Mouse (Mus musculus) lung, adult 18-20 months (tissue): ENCODE data around the gene Muc16.

ENCODE experiments used
- DNase-seq, 2 experiments: peaks; one replicate each; pipeline ENCODE4 v3.0.0; 2022; ENCODE audit warnings: mixed read lengths in 2 of 2

Gene Muc16

DNA sequence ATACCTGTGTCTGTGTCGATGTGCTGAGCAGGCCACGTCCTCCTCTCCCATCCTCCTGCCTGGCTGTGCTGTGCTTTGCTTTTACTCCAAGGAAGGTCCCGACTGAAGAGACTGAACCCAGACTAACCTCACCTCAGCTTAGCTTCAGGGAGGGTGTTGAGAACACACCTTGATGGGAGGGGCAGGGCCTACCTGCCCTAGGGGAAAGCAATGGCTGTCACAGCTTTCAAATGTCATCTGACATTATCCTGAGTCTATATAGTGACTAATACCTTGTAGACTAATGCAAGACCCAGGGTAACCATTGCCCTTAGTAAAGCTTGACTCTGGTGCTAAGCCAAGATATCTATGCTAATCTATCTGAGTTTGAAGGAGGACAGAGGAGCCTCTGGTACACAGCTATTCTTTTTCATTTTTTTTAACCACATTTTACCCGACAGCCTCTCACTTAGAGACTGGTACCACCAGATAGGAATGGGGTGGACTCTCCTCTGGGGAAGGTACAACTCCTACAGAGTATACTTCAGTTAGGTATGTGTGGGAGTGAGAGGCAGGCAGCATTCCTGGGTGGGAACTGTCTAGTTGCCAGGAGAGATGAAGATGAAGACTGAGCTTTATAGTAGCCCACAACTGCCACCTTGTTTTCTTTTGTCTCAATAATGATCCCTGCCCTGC is at the start of gene Muc16:
TSS of gene Muc16 (minus strand) at position 51 of the 675 bp plus-strand sequence.
- DNase-seq: peak in 1 of 2 experiments; percentile 5

DNA sequence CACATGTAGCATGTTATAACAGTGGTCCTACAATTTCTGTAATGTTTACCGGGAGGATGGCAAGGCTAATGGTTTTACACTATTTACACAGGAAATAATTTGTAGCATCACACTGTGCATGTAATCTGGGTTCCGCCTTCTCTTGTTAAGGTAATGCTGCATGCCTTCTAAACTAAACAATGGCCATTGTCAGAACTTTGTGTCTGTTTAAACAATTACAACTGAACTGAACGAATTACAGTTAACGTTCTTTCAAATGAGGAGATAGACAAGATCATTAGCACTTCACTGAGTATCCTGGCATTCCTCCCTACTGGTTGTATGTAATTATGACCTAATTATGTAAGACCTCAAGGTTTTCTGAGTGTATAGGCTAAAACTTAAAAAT is 48.4 kb upstream of the Muc16 start:
- DNase-seq: no peak

- DNase-seq: no peak
These were observed 47.8 kb upstream of the Muc16 start for GRCm38 (mm10) chr9:18721931-18722711.

DNA sequence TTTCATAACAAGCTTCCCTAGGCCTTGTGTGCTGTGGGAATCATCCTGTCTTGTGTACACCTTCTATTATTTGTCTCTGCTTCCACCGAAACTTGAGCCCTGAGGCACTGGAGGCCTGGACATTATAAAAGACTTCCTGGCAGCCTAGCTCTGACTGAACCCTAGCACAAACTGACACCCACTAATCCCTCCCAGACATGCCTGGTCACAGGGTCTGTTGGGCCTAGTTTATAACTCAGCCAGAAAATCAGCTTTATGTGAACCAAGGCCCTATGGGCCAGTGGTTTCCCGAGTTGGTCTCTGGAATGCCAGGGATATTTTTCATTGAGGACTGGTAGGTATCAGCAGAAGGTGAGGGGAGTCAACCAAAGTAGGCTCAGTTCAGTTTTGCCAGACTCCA is 46.7 kb upstream of the Muc16 start:
- DNase-seq: no peak

- DNase-seq: no peak
These were observed 31.3 kb upstream of the Muc16 start for GRCm38 (mm10) chr9:18705628-18706027.

- DNase-seq: no peak
These were observed 76.0 kb downstream of the Muc16 start for GRCm38 (mm10) chr9:18598366-18598765.

DNA sequence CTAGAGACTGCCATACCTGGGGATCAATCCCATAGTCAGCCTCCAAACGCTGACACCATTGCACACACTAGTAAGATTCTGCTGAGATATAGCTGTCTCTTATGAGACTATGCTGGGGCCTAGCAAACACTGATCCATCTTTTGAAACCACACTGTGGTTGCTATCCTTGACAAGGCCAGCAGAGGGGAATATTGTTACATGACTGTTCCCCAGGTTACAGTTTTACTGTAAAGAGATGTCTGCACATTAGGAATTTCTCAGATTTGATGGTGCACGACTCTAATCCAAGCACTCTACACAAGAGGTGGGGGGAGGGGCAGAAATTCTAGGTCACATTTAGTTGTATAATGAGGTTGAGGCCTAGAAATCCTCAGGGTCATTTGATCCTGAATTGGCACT is 166.2 kb downstream of the Muc16 start:
- DNase-seq: no peak

GRCm38 (mm10) chr9:18478168-18478567 is 196.2 kb downstream of the Muc16 start, which contains the start of the genes Zfp558 and Mbd3l1:
TSS of gene Zfp558 (minus strand) at chr9:18478268.
TSS of gene Mbd3l1 (plus strand) at chr9:18478359.
- DNase-seq: no peak

DNA sequence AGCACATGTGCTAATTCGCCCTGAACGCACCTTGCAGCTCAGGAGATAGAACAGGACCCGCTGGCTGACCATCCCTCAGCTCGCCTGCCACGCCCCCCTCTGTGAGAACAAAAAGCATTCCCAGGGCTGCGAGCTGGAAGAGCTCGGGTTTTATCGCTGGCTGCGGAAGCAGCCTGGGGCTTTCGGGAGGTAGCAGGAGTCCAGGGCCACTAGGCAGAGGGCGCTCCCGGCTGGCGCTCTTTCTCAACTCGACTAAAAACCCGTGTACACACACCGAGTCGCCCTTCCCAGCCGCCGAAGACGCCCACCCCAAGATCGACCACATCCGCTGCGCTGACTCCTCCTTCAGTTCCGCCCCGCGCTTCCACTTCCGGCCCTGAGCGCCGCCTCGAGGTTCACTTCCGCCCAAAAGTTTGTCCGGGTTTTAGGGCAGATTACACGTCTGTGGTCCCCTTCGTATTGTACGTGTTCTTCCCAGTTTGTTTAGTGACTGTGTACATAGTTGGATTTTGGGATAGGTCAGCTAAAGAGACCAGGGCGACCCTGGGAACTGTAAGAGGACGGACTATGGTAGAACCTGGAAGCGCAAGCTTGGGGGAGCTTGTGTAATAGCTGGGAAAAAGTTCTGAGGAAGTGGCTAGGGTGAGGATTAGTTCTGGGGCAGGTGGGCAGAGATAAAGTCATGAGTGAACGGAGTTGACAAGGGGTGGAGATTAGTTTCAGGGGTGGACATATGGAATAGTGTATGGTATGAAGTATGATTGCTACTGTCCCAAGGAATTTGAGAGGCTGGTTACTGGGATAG is 200.8 kb downstream of the Muc16 start:
- peak; percentile 63 to 66 for DNase-seq

DNA sequence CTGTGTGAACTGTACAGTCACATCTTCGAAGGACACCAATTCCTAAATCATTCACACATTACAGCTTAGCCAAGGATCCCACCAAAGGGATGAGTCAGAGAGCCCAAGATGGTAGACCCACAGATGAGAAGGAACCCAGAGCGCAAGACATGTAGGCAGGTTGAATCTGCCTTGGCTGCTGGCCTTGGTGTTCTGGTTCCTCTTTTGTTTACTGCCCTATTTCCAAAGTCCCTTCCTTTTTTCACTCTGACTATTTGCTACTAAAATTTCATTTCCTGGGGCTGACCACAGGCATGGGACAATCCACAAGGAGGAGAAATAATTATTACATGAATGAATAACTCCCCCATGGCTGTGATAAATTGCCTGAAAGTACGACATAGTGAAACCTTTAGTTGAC is 206.3 kb downstream of the Muc16 start:
- DNase-seq: no peak

DNA sequence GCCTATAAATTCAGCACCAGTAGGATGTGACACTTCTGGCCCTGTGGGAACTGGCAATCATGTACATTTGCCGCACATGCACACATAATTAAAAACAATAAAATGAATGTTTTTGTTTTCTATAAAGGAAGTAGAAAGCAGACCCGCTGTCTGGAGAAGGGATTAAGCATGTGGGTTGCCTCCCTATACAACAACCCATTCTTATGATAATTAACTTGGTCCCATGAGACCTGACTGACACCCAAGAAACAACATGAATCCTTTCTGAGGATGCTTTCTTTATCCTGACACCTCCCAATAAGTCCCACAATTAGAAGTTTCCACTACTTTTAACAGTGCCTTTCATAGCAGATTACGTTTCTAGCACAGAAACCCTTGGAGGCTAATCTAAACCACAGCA is 207.0 kb downstream of the Muc16 start:
- DNase-seq: no peak

DNA sequence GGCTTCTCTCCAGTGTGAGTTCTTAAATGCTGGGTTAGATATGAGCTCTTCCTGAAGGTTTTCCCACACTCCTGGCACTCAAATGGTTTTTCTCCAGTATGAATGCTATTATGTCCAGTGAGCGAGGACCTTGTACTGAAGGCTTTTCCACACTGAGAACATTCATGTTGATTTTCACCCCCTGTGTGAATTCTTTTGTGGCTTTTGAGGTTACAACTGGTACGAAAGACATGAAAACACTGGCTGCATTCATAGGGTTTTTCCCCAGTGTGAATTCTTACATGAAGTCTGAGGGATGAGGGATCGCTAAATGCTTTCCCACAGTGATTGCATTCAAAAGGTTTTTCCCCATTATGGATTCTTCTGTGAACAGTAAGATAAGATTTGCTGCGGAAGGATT is 217.8 kb downstream of the Muc16 start:
- no peak for DNase-seq
